Comparison of ENCODE assay signal across 31 mouse cellular contexts in genomic region chr19:10918321-10918991, GRCm38 (mm10). TPM values are rescaled to one million over a fixed set of nuclear protein-coding genes. Genes with fewer than 3 reads are reported as not detected.
A peak's percentile ranks its signal among the peaks of the same experiment; 100 is the strongest.
DNase-seq lines count a peak whose midpoint lies in the region; ATAC-seq and TF ChIP-seq lines count a peak whose summit lies in the region.
"Had no signal": no experiment of that assay in that cellular context is flagged by ENCODE, and none has a peak within 500 bp of the region (broad histone marks: within the 10 kb centered on the region; RNA-seq: fewer than 3 reads in every experiment).

No protein-coding gene starts in this region.

- no peaks in the 10 kb centered on the region for H3K4me1 ChIP-seq in forebrain, embryonic 15.5 days
- H3K4me1 ChIP-seq in forebrain, embryonic 12.5 days: no peaks in the 10 kb centered on the region
- H3K4me1 ChIP-seq in hindbrain, postnatal 0 days (ENCODE audit: insufficient read depth, low read length): no peaks in the 10 kb centered on the region
- H3K4me1 ChIP-seq in hindbrain, embryonic 11.5 days (replicated peaks; ENCODE audit: control insufficient read depth, insufficient read depth, low read length): no peaks in the 10 kb centered on the region
- no peaks in the 10 kb centered on the region for H3K4me1 ChIP-seq in midbrain, embryonic 14.5 days (ENCODE audit: control insufficient read depth, insufficient read depth, low read length)
- H3K4me1 ChIP-seq: embryonic facial prominence, embryonic 13.5 days; limb, embryonic 12.5 days; neural tube, embryonic 12.5 days had no signal

- no peak for TF ChIP-seq CTCF in hindbrain, postnatal 0 days (IDR thresholded peaks at IDR 0.05; ENCODE audit: low read depth)

- no peaks in the 10 kb centered on the region for H3K9me3 ChIP-seq in forebrain, embryonic 15.5 days
- no peaks in the 10 kb centered on the region for H3K9me3 ChIP-seq in forebrain, embryonic 12.5 days
- no peaks in the 10 kb centered on the region for H3K9me3 ChIP-seq in hindbrain, postnatal 0 days (ENCODE audit: low read length)
- H3K9me3 ChIP-seq in hindbrain, embryonic 11.5 days (ENCODE audit: control insufficient read depth, low read length): no peaks in the 10 kb centered on the region
- H3K9me3 ChIP-seq in midbrain, embryonic 14.5 days (ENCODE audit: control insufficient read depth, low read length): no peaks in the 10 kb centered on the region
- H3K9me3 ChIP-seq: embryonic facial prominence, embryonic 13.5 days; heart, embryonic 15.5 days; kidney, embryonic 15.5 days; limb, embryonic 12.5 days; megakaryocyte, embryonic 14.5 days; neural tube, embryonic 12.5 days had no signal

- ATAC-seq in forebrain, embryonic 15.5 days (replicated peaks): peak; percentile 35; the same call in 1 of the 2 replicates
- no peak for ATAC-seq in forebrain, embryonic 12.5 days (ENCODE audit: low FRiP score)
- ATAC-seq in hindbrain, postnatal 0 days: peak; percentile 63
- ATAC-seq in hindbrain, embryonic 11.5 days (ENCODE audit: low FRiP score): no peak
- ATAC-seq in midbrain, embryonic 14.5 days (ENCODE audit: low FRiP score, low TSS enrichment): no peak
- no peak for ATAC-seq in megakaryocyte, adult 5-6 weeks (ENCODE audit: poor library complexity, severe bottlenecking)
- ATAC-seq: activated CD4-positive, CD25-positive, alpha-beta regulatory T cell, adult 4 months; intestine, embryonic 16.5 days; liver, postnatal 0 days had no signal

- WGBS in forebrain, embryonic 15.5 days: 88% methylated on average over 10 of the region's 10 CpGs
- 87% methylated on average over 10 of the region's 10 CpGs for WGBS in forebrain, embryonic 12.5 days
- 82% methylated on average over 10 of the region's 10 CpGs for WGBS in hindbrain, postnatal 0 days
- WGBS in hindbrain, embryonic 11.5 days: 86% methylated on average over 10 of the region's 10 CpGs
- 84% methylated on average over 10 of the region's 10 CpGs for WGBS in midbrain, embryonic 14.5 days

- no peak overlapping the region for H3K4me3 ChIP-seq in forebrain, embryonic 15.5 days
- H3K4me3 ChIP-seq in forebrain, embryonic 12.5 days (replicated peaks): no peak overlapping the region
- no peak overlapping the region for H3K4me3 ChIP-seq in hindbrain, postnatal 0 days (ENCODE audit: low read length)
- H3K4me3 ChIP-seq in hindbrain, embryonic 11.5 days (ENCODE audit: low read depth, low read length): no peak overlapping the region
- H3K4me3 ChIP-seq in midbrain, embryonic 14.5 days (replicated peaks; ENCODE audit: low read depth, low read length): no peak overlapping the region
- H3K4me3 ChIP-seq: embryonic facial prominence, embryonic 13.5 days; heart, embryonic 15.5 days; kidney, embryonic 15.5 days; limb, embryonic 12.5 days; megakaryocyte, embryonic 14.5 days; neural tube, embryonic 12.5 days had no signal

- no peak overlapping the region for H3K4me2 ChIP-seq in forebrain, embryonic 15.5 days (replicated peaks)
- H3K4me2 ChIP-seq in forebrain, embryonic 12.5 days: no peak overlapping the region
- H3K4me2 ChIP-seq in hindbrain, postnatal 0 days (ENCODE audit: low read depth, low read length): no peak overlapping the region
- H3K4me2 ChIP-seq in hindbrain, embryonic 11.5 days (replicated peaks; ENCODE audit: low read depth, low read length): no peak overlapping the region
- H3K4me2 ChIP-seq in midbrain, embryonic 14.5 days (ENCODE audit: low read length): no peak overlapping the region
- H3K4me2 ChIP-seq: embryonic facial prominence, embryonic 13.5 days; heart, embryonic 15.5 days; kidney, embryonic 15.5 days; limb, embryonic 12.5 days; liver, embryonic 11.5 days; neural tube, embryonic 12.5 days had no signal

- no peak overlapping the region for H3K9ac ChIP-seq in forebrain, embryonic 15.5 days (replicated peaks)
- no peak overlapping the region for H3K9ac ChIP-seq in forebrain, embryonic 12.5 days
- no peak overlapping the region for H3K9ac ChIP-seq in hindbrain, postnatal 0 days (replicated peaks; ENCODE audit: low read length)
- H3K9ac ChIP-seq in hindbrain, embryonic 11.5 days (ENCODE audit: low read depth, low read length): no peak overlapping the region
- no peak overlapping the region for H3K9ac ChIP-seq in midbrain, embryonic 14.5 days (replicated peaks; ENCODE audit: low read length)
- H3K9ac ChIP-seq: embryonic facial prominence, embryonic 13.5 days; heart, embryonic 15.5 days; kidney, embryonic 15.5 days; limb, embryonic 12.5 days; liver, postnatal 0 days; neural tube, embryonic 12.5 days had no signal

- peak; percentile 51 for DNase-seq in hindbrain, postnatal 0 days (ENCODE audit: low spot score)
- no peak for DNase-seq in hindbrain, embryonic 11.5 days (ENCODE audit: low spot score)
- peak; percentile 23 for DNase-seq in brain, adult 2 months (ENCODE audit: low read depth, low spot score)
- peak; percentile 33 for DNase-seq in midbrain, embryonic 14.5 days
- DNase-seq: adrenal gland, adult 8-10 months; cerebellum, adult 8-10 months; heart, postnatal 4 days; kidney, postnatal 36 days; layer of hippocampus, postnatal 36 days; liver, postnatal 0 days; lung, postnatal 14 days; retina, postnatal 1 day; right cerebral cortex, postnatal 25 days; spleen, adult 18-20 months had no signal

- H3K27ac ChIP-seq in forebrain, embryonic 15.5 days (replicated peaks): no peak overlapping the region
- no peak overlapping the region for H3K27ac ChIP-seq in forebrain, embryonic 12.5 days
- H3K27ac ChIP-seq in hindbrain, postnatal 0 days: no peak overlapping the region
- H3K27ac ChIP-seq in hindbrain, embryonic 11.5 days (ENCODE audit: low read depth, low read length): no peak overlapping the region
- no peak overlapping the region for H3K27ac ChIP-seq in midbrain, embryonic 14.5 days (replicated peaks; ENCODE audit: low read depth, low read length)
- H3K27ac ChIP-seq: embryonic facial prominence, embryonic 13.5 days; heart, embryonic 15.5 days; kidney, embryonic 15.5 days; limb, embryonic 12.5 days; neural tube, embryonic 12.5 days had no signal

- H3K27me3 ChIP-seq in forebrain, embryonic 15.5 days: no peaks in the 10 kb centered on the region
- H3K27me3 ChIP-seq in forebrain, embryonic 12.5 days: no peaks in the 10 kb centered on the region
- no peaks in the 10 kb centered on the region for H3K27me3 ChIP-seq in hindbrain, postnatal 0 days (ENCODE audit: insufficient read depth, low read length)
- no peaks in the 10 kb centered on the region for H3K27me3 ChIP-seq in hindbrain, embryonic 11.5 days (ENCODE audit: control insufficient read depth, insufficient read depth, low read length)
- H3K27me3 ChIP-seq in midbrain, embryonic 14.5 days (ENCODE audit: control insufficient read depth, insufficient read depth, low read length): no peaks in the 10 kb centered on the region
- H3K27me3 ChIP-seq: embryonic facial prominence, embryonic 13.5 days; heart, embryonic 15.5 days; kidney, embryonic 15.5 days; neural tube, embryonic 12.5 days had no signal

- no peaks in the 10 kb centered on the region for H3K36me3 ChIP-seq in forebrain, embryonic 15.5 days
- no peaks in the 10 kb centered on the region for H3K36me3 ChIP-seq in forebrain, embryonic 12.5 days (replicated peaks)
- H3K36me3 ChIP-seq in hindbrain, postnatal 0 days (ENCODE audit: insufficient read depth, low read length): no peaks in the 10 kb centered on the region
- no peaks in the 10 kb centered on the region for H3K36me3 ChIP-seq in hindbrain, embryonic 11.5 days (ENCODE audit: control insufficient read depth, insufficient read depth, low read length)
- no peaks in the 10 kb centered on the region for H3K36me3 ChIP-seq in midbrain, embryonic 14.5 days (ENCODE audit: control insufficient read depth, insufficient read depth, low read length)
- H3K36me3 ChIP-seq: embryonic facial prominence, embryonic 13.5 days; heart, embryonic 15.5 days; kidney, embryonic 15.5 days; limb, embryonic 12.5 days; neural tube, embryonic 12.5 days had no signal

RNA-seq across cellular contexts. Expression of gene Zp1, which starts 2.0 kb away (rescaled TPM):
- 0.22 and 0.33 TPM in 2 replicates for polyA plus RNA-seq in forebrain, embryonic 15.5 days (2015; fragmentation: Nextera tagmentation; extraction: Ambion mirVana)
- polyA plus RNA-seq in forebrain, embryonic 12.5 days (2016; fragmentation: Nextera tagmentation; extraction: Ambion mirVana): not detected in 2 replicates
- 1.2 TPM in 1 of 2 replicates, not detected in the other for total RNA-seq in hindbrain, postnatal 0 days (2014; rRNA removed)
- polyA plus RNA-seq in hindbrain, postnatal 0 days (2015; fragmentation: Nextera tagmentation; extraction: Ambion mirVana): 0.50 and 0.60 TPM in 2 replicates
- not detected in 2 replicates for polyA plus RNA-seq in hindbrain, embryonic 11.5 days (2014; fragmentation: Nextera tagmentation; extraction: Ambion mirVana)
- 0.33 and 0.38 TPM in 2 replicates for polyA plus RNA-seq in midbrain, embryonic 14.5 days (2014; fragmentation: Nextera tagmentation; extraction: Ambion mirVana)
- not detected in 2 replicates for total RNA-seq in megakaryocyte, adult 5-6 weeks (2015)
- not detected in 2 replicates for total RNA-seq in megakaryocyte, adult 5-6 weeks (2017)
- total RNA-seq: adrenal gland, adult 8-10 months; gastrocnemius, adult 8-10 months; heart, postnatal 4 days; layer of hippocampus, adult 8-10 months; layer of hippocampus, postnatal 36 days; left cerebral cortex, postnatal 14 days had no signal
- polyA plus RNA-seq: activated CD4-positive, CD25-positive, alpha-beta regulatory T cell, adult 4 months; C2C12; embryonic facial prominence, embryonic 13.5 days; gonadal fat pad, adult 2 months; heart, embryonic 15.5 days; intestine, embryonic 16.5 days; kidney, embryonic 15.5 days; limb, embryonic 12.5 days; liver, embryonic 11.5 days; liver, postnatal 0 days; neural tube, embryonic 12.5 days had no signal

RNA-seq across cellular contexts. Expression of gene Ptgdr2, which starts 18.5 kb away (rescaled TPM):
- 0.06 and 0.20 TPM in 2 replicates for polyA plus RNA-seq in forebrain, embryonic 15.5 days (2015; fragmentation: Nextera tagmentation; extraction: Ambion mirVana)
- 0.08 TPM in 1 of 2 replicates, not detected in the other for polyA plus RNA-seq in forebrain, embryonic 12.5 days (2016; fragmentation: Nextera tagmentation; extraction: Ambion mirVana)
- total RNA-seq in hindbrain, postnatal 0 days (2014; rRNA removed): 0.47 and 1.1 TPM in 2 replicates
- 0.11 and 0.16 TPM in 2 replicates for polyA plus RNA-seq in hindbrain, postnatal 0 days (2015; fragmentation: Nextera tagmentation; extraction: Ambion mirVana)
- 0.10 TPM in 1 of 2 replicates, not detected in the other for polyA plus RNA-seq in hindbrain, embryonic 11.5 days (2014; fragmentation: Nextera tagmentation; extraction: Ambion mirVana)
- polyA plus RNA-seq in midbrain, embryonic 14.5 days (2014; fragmentation: Nextera tagmentation; extraction: Ambion mirVana): 0.16 and 0.18 TPM in 2 replicates
- 0.21 TPM in 1 of 2 replicates, not detected in the other for total RNA-seq in megakaryocyte, adult 5-6 weeks (2015)
- 0.07 and 0.20 TPM in 2 replicates for total RNA-seq in megakaryocyte, adult 5-6 weeks (2017)
- total RNA-seq: gastrocnemius, adult 8-10 months had no signal
- polyA plus RNA-seq: activated CD4-positive, CD25-positive, alpha-beta regulatory T cell, adult 4 months; liver, embryonic 11.5 days; liver, postnatal 0 days; neural tube, embryonic 12.5 days had no signal

RNA-seq across cellular contexts. Expression of gene Prpf19, which starts 23.4 kb away (rescaled TPM):
- 42.2 and 52.4 TPM in 2 replicates for polyA plus RNA-seq in forebrain, embryonic 15.5 days (2015; fragmentation: Nextera tagmentation; extraction: Ambion mirVana)
- polyA plus RNA-seq in forebrain, embryonic 12.5 days (2016; fragmentation: Nextera tagmentation; extraction: Ambion mirVana): 43.3 and 49.6 TPM in 2 replicates
- 351 and 368 TPM in 2 replicates for total RNA-seq in hindbrain, postnatal 0 days (2014; rRNA removed)
- 37.5 and 40.3 TPM in 2 replicates for polyA plus RNA-seq in hindbrain, postnatal 0 days (2015; fragmentation: Nextera tagmentation; extraction: Ambion mirVana)
- 50.4 and 58.6 TPM in 2 replicates for polyA plus RNA-seq in hindbrain, embryonic 11.5 days (2014; fragmentation: Nextera tagmentation; extraction: Ambion mirVana)
- polyA plus RNA-seq in midbrain, embryonic 14.5 days (2014; fragmentation: Nextera tagmentation; extraction: Ambion mirVana): 39.2 and 69.0 TPM in 2 replicates
- total RNA-seq in megakaryocyte, adult 5-6 weeks (2015): 34.1 and 36.1 TPM in 2 replicates
- 69.0 and 76.2 TPM in 2 replicates for total RNA-seq in megakaryocyte, adult 5-6 weeks (2017)

RNA-seq across cellular contexts. Expression of gene Ccdc86, which starts 30.6 kb away (rescaled TPM):
- 19.2 and 19.4 TPM in 2 replicates for polyA plus RNA-seq in forebrain, embryonic 15.5 days (2015; fragmentation: Nextera tagmentation; extraction: Ambion mirVana)
- 26.2 and 27.0 TPM in 2 replicates for polyA plus RNA-seq in forebrain, embryonic 12.5 days (2016; fragmentation: Nextera tagmentation; extraction: Ambion mirVana)
- total RNA-seq in hindbrain, postnatal 0 days (2014; rRNA removed): 5.3 and 5.4 TPM in 2 replicates
- 14.2 and 15.1 TPM in 2 replicates for polyA plus RNA-seq in hindbrain, postnatal 0 days (2015; fragmentation: Nextera tagmentation; extraction: Ambion mirVana)
- 17.5 and 20.1 TPM in 2 replicates for polyA plus RNA-seq in hindbrain, embryonic 11.5 days (2014; fragmentation: Nextera tagmentation; extraction: Ambion mirVana)
- 10.7 and 12.5 TPM in 2 replicates for polyA plus RNA-seq in midbrain, embryonic 14.5 days (2014; fragmentation: Nextera tagmentation; extraction: Ambion mirVana)
- total RNA-seq in megakaryocyte, adult 5-6 weeks (2015): 11.1 and 11.3 TPM in 2 replicates
- total RNA-seq in megakaryocyte, adult 5-6 weeks (2017): 10.8 and 16.7 TPM in 2 replicates

RNA-seq across cellular contexts. Expression of gene Tmem109, which starts 36.7 kb away (rescaled TPM):
- polyA plus RNA-seq in forebrain, embryonic 15.5 days (2015; fragmentation: Nextera tagmentation; extraction: Ambion mirVana): 39.9 and 40.2 TPM in 2 replicates
- polyA plus RNA-seq in forebrain, embryonic 12.5 days (2016; fragmentation: Nextera tagmentation; extraction: Ambion mirVana): 35.6 and 36.6 TPM in 2 replicates
- total RNA-seq in hindbrain, postnatal 0 days (2014; rRNA removed): 25.3 and 27.9 TPM in 2 replicates
- 35.1 and 37.4 TPM in 2 replicates for polyA plus RNA-seq in hindbrain, postnatal 0 days (2015; fragmentation: Nextera tagmentation; extraction: Ambion mirVana)
- polyA plus RNA-seq in hindbrain, embryonic 11.5 days (2014; fragmentation: Nextera tagmentation; extraction: Ambion mirVana): 44.1 and 44.9 TPM in 2 replicates
- polyA plus RNA-seq in midbrain, embryonic 14.5 days (2014; fragmentation: Nextera tagmentation; extraction: Ambion mirVana): 35.8 and 41.2 TPM in 2 replicates
- 76.9 and 81.2 TPM in 2 replicates for total RNA-seq in megakaryocyte, adult 5-6 weeks (2015)
- total RNA-seq in megakaryocyte, adult 5-6 weeks (2017): 74.7 and 80.9 TPM in 2 replicates

Comparison
In these comparisons a context has a peak if more than half of its experiments do, and no peak if none do; other contexts are left out.
1. ATAC-seq: peak in forebrain, embryonic 15.5 days (single experiment) and hindbrain, postnatal 0 days (single experiment); none in forebrain, embryonic 12.5 days (single experiment), hindbrain, embryonic 11.5 days (single experiment), midbrain, embryonic 14.5 days (single experiment) and megakaryocyte, adult 5-6 weeks (single experiment).